Mouse (Mus musculus): ENCODE measurements around the gene Troap. TPM values are rescaled to one million over a fixed set of nuclear protein-coding genes. Genes with fewer than 3 reads are reported as not detected.

Troap gene
- polyA plus RNA-seq (2015; fragmentation: Nextera tagmentation; extraction: Ambion mirVana): 4.8 TPM in 2 replicates

DNA sequence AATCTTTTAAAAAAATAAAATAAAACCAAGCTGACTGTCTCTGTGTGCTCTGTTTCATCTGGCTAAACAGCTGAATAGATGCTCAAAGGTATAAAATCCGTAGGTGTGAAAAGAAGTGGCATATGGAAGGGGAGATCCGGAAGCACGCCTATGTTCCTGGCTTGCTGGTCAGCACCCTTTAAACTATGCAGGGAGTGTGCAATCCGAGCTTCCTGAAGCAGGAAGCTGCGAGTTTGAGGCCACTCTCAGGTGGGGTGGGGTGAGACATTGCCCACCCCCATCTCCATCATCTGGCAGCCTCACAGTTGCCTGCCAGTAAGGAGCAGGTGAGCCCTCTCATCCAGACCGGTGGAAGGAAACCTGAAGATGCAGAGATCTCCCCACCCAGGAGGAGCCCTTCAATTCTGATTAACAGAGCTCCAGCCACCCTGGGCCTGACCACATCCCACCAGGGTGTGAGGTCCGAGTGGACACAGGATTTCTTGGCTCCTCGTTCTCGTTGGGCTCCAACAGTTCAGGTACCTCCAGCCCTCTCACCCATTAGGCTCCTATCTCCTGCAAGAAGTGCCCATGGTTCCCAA, at the start of gene Troap:
Troap (plus strand) TSS at position 557 of the 581 bp plus-strand sequence.
- TF ChIP-seq CTCF (IDR thresholded peaks at IDR 0.05; ENCODE audit: low read depth): no peak
- H3K4me3 ChIP-seq (ENCODE audit: low read depth, low read length): peak within 1 kb of the TSS; percentile 62
- peaks cover 17% of the 10 kb centered on the region; the same call in 1 of the 2 replicates for H3K36me3 ChIP-seq (ENCODE audit: control insufficient read depth, insufficient read depth)
- peak within 1 kb of the TSS; percentile 60 for H3K27ac ChIP-seq (ENCODE audit: low read depth, low read length)
- no peaks in the 10 kb centered on the region for H3K9me3 ChIP-seq (ENCODE audit: control insufficient read depth)
- peak within 1 kb of the TSS; percentile 86 for H3K4me2 ChIP-seq (replicated peaks; ENCODE audit: low read depth)
- H3K9ac ChIP-seq (ENCODE audit: low read depth, low read length): peak within 1 kb of the TSS; percentile 57
- no peaks in the 10 kb centered on the region for H3K27me3 ChIP-seq (replicated peaks; ENCODE audit: control insufficient read depth, insufficient read depth, low read length)
- H3K4me1 ChIP-seq (replicated peaks; ENCODE audit: control insufficient read depth, insufficient read depth, low read length): peaks cover 5% of the 10 kb centered on the region
- 21% methylated on average over 9 of the region's 9 CpGs for WGBS
- peak; percentile 28 for ATAC-seq

DNA sequence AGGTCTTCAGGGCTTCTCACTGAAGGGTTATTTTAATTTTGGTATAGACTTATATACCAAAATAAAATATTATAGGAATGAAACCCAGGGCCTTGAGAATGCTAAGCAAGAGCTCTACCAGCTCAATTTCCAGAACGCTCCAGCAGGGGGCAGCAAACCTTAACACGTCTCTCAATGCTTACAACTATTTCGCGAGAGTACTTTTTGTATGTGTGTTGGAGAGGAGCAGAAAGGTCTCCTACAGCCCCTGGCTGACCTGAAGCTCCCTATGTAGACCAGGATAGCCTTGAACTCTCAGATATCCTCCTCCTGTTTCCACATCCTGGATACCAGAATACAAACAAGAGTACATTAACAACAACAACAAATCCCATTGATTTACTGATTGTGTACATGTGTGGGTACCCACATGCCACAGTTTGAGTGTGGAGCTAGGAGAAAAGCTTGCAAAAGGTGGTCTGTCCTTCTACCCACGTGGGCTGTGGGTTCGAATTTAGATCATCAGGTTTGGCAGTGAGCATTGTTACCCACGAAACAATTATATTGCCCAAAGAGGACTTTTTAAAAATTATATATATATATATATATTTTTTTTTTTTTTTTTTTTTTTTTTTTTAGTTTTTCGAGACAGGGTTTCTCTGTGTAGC, 49.6 kb upstream of the Troap start:
- Histone ChIP-seq H3K9ac (ENCODE audit: low read depth, low read length) (no peak overlapping the region), H3K4me3 (ENCODE audit: low read depth, low read length) (no peak overlapping the region), H3K4me1 (replicated peaks; ENCODE audit: control insufficient read depth, insufficient read depth, low read length) (no peaks in the 10 kb centered on the region; the same call in 1 of the 2 replicates), H3K27me3 (replicated peaks; ENCODE audit: control insufficient read depth, insufficient read depth, low read length) (no peaks in the 10 kb centered on the region), H3K36me3 (ENCODE audit: control insufficient read depth, insufficient read depth) (no peaks in the 10 kb centered on the region), H3K4me2 (replicated peaks; ENCODE audit: low read depth) (no peak overlapping the region), H3K27ac (ENCODE audit: low read depth, low read length) (no peak overlapping the region), H3K9me3 (ENCODE audit: control insufficient read depth) (no peaks in the 10 kb centered on the region)
- WGBS: 20% methylated on average over 7 of the region's 8 CpGs
- no peak for ATAC-seq
- peak; percentile 81 for TF ChIP-seq CTCF (IDR thresholded peaks at IDR 0.05; ENCODE audit: low read depth)

DNA sequence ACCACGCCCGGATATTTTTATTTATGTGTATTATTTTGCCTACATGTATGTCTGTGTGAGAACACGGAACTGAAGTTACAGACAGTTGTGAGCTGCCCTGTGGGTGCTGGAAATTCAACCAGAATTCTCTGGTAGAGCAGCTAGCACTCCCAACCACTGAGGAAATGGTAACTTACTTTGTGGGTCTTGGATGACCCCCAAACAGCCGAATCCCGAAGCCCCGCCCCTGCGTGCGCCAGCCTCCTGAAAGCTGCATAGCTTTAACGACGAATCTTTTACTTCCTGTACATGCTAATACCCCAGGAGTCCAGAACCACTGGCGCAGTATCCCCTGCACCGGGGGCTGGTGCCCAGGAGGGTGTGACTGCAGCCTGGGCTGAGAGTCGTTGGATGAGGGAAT, 49.0 kb upstream of the Troap start:
- Histone ChIP-seq H3K9ac (ENCODE audit: low read depth, low read length) (no peak overlapping the region), H3K27me3 (replicated peaks; ENCODE audit: control insufficient read depth, insufficient read depth, low read length) (no peaks in the 10 kb centered on the region), H3K36me3 (ENCODE audit: control insufficient read depth, insufficient read depth) (no peaks in the 10 kb centered on the region), H3K9me3 (ENCODE audit: control insufficient read depth) (no peaks in the 10 kb centered on the region), H3K4me2 (replicated peaks; ENCODE audit: low read depth) (no peak overlapping the region), H3K27ac (ENCODE audit: low read depth, low read length) (no peak overlapping the region), H3K4me1 (replicated peaks; ENCODE audit: control insufficient read depth, insufficient read depth, low read length) (no peaks in the 10 kb centered on the region; the same call in 1 of the 2 replicates), H3K4me3 (ENCODE audit: low read depth, low read length) (no peak overlapping the region)
- no peak for TF ChIP-seq CTCF (IDR thresholded peaks at IDR 0.05; ENCODE audit: low read depth)
- 74% methylated on average over 13 of the region's 13 CpGs for WGBS
- ATAC-seq: no peak

DNA sequence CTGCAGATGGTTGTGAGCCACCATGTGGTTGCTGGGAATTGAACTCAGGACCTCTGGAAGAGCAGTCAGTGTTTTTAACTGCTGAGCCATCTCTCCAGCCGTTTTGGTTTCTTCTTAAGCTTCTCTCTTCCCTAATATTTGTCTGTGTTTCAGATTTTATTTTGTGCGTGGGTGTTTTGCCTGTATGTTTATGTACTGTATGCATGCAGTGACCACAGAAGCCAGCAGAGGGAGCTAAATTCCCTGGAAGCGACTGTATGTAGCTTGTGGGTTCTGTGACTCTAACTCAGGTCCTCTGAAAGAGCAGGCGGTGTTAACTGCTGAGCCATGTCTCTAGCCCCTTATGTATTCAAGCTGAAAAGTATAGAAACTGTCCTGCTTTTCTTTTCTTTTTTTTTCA, 48.1 kb upstream of the Troap start:
- ATAC-seq: no peak
- Histone ChIP-seq H3K36me3 (ENCODE audit: control insufficient read depth, insufficient read depth) (no peaks in the 10 kb centered on the region), H3K4me2 (replicated peaks; ENCODE audit: low read depth) (no peak overlapping the region), H3K9me3 (ENCODE audit: control insufficient read depth) (no peaks in the 10 kb centered on the region), H3K4me1 (replicated peaks; ENCODE audit: control insufficient read depth, insufficient read depth, low read length) (no peaks in the 10 kb centered on the region; the same call in 1 of the 2 replicates), H3K27ac (ENCODE audit: low read depth, low read length) (no peak overlapping the region), H3K9ac (ENCODE audit: low read depth, low read length) (no peak overlapping the region), H3K27me3 (replicated peaks; ENCODE audit: control insufficient read depth, insufficient read depth, low read length) (no peaks in the 10 kb centered on the region), H3K4me3 (ENCODE audit: low read depth, low read length) (no peak overlapping the region)
- WGBS: 66% methylated on average over 4 of the region's 4 CpGs
- peak; percentile 78 for TF ChIP-seq CTCF (IDR thresholded peaks at IDR 0.05; ENCODE audit: low read depth)

DNA sequence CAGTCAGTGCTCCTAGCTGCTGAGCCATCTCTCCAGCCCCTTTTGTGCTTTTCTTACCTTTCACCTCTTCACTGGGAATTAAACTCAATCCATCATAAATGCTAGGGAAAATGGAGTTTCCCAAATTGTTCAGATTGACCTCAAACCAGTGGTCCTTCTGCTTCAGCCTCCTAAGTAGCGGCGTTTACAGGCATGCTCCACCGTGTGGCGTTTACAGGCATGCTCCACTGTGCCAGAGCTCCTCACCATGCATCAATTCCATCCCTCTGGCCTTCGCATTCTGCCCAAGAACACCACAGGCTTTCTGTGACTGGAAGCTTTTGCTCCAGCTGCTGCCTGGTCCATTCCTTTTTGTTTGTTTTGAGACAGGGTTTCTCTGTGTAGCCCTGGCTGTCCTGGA, 47.3 kb upstream of the Troap start:
- no peak overlapping the region for H3K4me3 ChIP-seq (ENCODE audit: low read depth, low read length)
- no peak overlapping the region for H3K27ac ChIP-seq (ENCODE audit: low read depth, low read length)
- no peak overlapping the region for H3K9ac ChIP-seq (ENCODE audit: low read depth, low read length)
- no peaks in the 10 kb centered on the region; the same call in 1 of the 2 replicates for H3K4me1 ChIP-seq (replicated peaks; ENCODE audit: control insufficient read depth, insufficient read depth, low read length)
- no peaks in the 10 kb centered on the region for H3K36me3 ChIP-seq (ENCODE audit: control insufficient read depth, insufficient read depth)
- H3K9me3 ChIP-seq (ENCODE audit: control insufficient read depth): no peaks in the 10 kb centered on the region
- TF ChIP-seq CTCF (IDR thresholded peaks at IDR 0.05; ENCODE audit: low read depth): peak; percentile 31
- H3K27me3 ChIP-seq (replicated peaks; ENCODE audit: control insufficient read depth, insufficient read depth, low read length): no peaks in the 10 kb centered on the region
- H3K4me2 ChIP-seq (replicated peaks; ENCODE audit: low read depth): no peak overlapping the region
- ATAC-seq: no peak
- WGBS: 77% methylated on average over 5 of the region's 5 CpGs

DNA sequence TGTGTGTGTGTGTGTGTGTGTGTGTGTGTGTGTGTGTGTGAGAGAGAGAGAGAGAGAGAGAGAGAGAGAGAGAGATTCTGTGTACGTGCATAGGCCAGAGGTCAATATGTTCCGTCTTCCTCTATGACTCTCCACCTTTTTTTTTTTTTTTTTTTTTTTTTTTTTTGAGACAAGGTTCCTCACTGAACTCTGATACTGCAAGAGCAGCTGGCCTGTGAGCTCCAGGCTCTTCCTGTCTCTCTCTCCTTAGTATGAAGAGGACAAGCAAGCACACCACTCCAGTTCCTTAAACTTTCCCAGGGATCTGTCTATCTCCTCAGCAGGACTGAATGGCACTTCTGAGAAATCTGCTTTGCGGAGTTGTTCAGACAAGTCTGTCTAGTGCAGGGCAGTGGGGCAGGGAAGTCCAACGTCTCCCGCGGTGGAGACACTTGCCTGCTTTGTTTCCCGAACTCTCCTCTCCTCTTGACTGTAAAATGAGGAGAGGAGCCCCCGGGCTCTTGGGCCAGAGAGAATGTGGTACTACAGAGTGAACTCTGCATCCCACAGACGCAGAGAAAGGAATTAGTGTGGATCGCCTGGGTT, 45.4 kb upstream of the Troap start:
- Histone ChIP-seq H3K4me1 (replicated peaks; ENCODE audit: control insufficient read depth, insufficient read depth, low read length) (peaks cover 5% of the 10 kb centered on the region; the same call in 1 of the 2 replicates), H3K4me3 (ENCODE audit: low read depth, low read length) (peak overlapping the region; percentile 77), H3K9ac (ENCODE audit: low read depth, low read length) (peak overlapping the region; percentile 80), H3K4me2 (replicated peaks; ENCODE audit: low read depth) (peak overlapping the region; percentile 82), H3K36me3 (ENCODE audit: control insufficient read depth, insufficient read depth) (no peaks in the 10 kb centered on the region), H3K9me3 (ENCODE audit: control insufficient read depth) (no peaks in the 10 kb centered on the region), H3K27ac (ENCODE audit: low read depth, low read length) (peak overlapping the region; percentile 89), H3K27me3 (replicated peaks; ENCODE audit: control insufficient read depth, insufficient read depth, low read length) (no peaks in the 10 kb centered on the region)
- 2% methylated on average over 10 of the region's 10 CpGs for WGBS
- no peak for TF ChIP-seq CTCF (IDR thresholded peaks at IDR 0.05; ENCODE audit: low read depth)
- peak; percentile 27 for ATAC-seq
